Mouse (Mus musculus) embryonic fibroblast, embryonic 13.5 days (primary cell): ENCODE data around the gene Ubtf.

Source experiments
- CTCF ChIP-seq: IDR thresholded peaks from 2 replicates; pipeline ENCODE4 v1.5.1; 2011; ENCODE audit warnings: mild to moderate bottlenecking, control low read depth, low read length, moderate library complexity, borderline replicate concordance; ENCODE audit not compliant: insufficient read depth
- POLR2A ChIP-seq: IDR thresholded peaks from 2 replicates; pipeline ENCODE4 v1.6.1; 2011; ENCODE audit warnings: low read depth, mild to moderate bottlenecking, control low read depth, low read length, moderate library complexity

- TF ChIP-seq CTCF (no peak), POLR2A (no peak)
Measured at GRCm38 (mm10) chr11:102356636-102357350, 37.3 kb upstream of the Ubtf start.
